Mouse (Mus musculus) hindlimb bud, embryonic 11.5 days (tissue): Measurements from ENCODE around the gene Manba.
"Not testable (repeated sequence)": the region's sequence is repeated elsewhere in the genome, so short reads cannot be mapped to it uniquely, and the experiment has no call there.

Source experiments
- DNase-seq: peaks from one replicate; pipeline ENCODE4 v3.0.0-alpha.2; 2012; ENCODE audit warnings: low read depth, low spot score; ENCODE audit errors: extremely low spot score

Gene Manba

GRCm38 (mm10) chr3:135485900-135486241 lies 460 bp downstream of the Manba start:
- no peak for DNase-seq

DNA sequence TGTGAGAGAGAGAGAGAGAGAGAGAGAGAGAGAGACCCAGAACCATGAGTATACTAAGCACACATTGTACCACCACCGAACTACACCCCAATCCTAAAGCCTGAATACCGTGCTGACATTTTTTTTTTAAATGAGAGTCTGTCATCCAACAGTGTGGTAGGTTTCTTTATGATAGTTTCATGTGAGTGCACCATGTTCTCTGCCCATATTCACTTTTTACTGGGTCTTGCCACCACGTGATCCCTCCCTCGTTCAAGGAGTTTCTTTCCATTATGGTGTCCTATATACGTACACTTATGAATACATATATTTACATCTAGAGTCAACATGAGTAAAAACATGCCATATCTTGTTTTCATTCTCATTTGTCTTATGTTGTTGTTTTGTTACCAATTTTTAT lies 940 bp downstream of the Manba start:
- no peak for DNase-seq

GRCm38 (mm10) chr3:135487803-135488202 lies 2.4 kb downstream of the Manba start:
- DNase-seq = no peak

GRCm38 (mm10) chr3:135489865-135490520 lies 4.6 kb downstream of the Manba start:
- no peak for DNase-seq

GRCm38 (mm10) chr3:135491102-135491501 lies 5.7 kb downstream of the Manba start:
- no peak for DNase-seq

- not testable (repeated sequence) for DNase-seq
These were observed 7.9 kb downstream of the Manba start for GRCm38 (mm10) chr3:135493320-135493719.

- not testable (repeated sequence) for DNase-seq
These were observed 12.5 kb downstream of the Manba start for GRCm38 (mm10) chr3:135497956-135498355.

DNA sequence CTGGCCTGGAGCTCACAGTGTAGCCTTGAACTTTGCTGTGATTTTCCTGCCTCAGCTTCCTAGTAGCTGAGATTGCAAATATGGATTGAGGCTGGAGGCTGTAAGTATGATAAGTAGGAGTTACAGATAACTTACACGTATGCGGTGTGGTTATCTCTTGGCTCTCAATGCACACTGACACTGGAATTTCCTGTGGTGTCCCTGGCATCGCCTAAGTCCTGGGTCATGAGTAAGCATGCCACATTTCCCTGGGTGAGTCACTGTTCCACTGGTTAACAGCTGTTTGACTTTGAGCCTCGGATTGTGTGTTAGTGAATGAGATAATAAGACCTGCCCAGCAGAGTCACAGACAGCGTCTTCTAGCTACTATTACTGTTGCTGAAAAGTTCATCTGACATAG lies 13.5 kb downstream of the Manba start:
- no peak for DNase-seq

- no peak for DNase-seq
These were observed 17.7 kb downstream of the Manba start for GRCm38 (mm10) chr3:135503160-135503559.

- DNase-seq = no peak
These were observed 20.0 kb downstream of the Manba start for GRCm38 (mm10) chr3:135505369-135505909.

- no peak for DNase-seq
These were observed 20.6 kb downstream of the Manba start for GRCm38 (mm10) chr3:135505916-135506482.

- no peak for DNase-seq
These were observed 22.1 kb downstream of the Manba start for GRCm38 (mm10) chr3:135507506-135507905.

GRCm38 (mm10) chr3:135508191-135508590 lies 22.8 kb downstream of the Manba start:
- no peak for DNase-seq

DNA sequence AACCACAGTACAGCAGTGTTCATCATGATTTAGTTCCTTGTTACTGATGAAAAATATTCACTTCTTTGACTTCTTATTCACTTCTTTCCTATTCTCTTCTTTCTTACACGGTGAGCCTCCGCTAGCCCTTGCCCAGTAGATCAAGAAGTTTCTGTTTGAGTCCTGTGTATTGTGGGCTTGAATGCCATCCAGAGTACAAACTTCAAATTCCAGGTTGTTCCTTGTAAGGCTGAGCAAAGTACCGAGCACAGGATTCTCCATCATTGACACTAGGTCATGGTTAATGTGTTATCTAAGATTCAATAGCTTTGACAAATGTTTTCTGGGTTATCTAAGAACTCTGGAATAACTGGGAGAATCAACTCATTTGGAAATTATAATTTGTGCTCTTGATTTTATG lies 25.0 kb downstream of the Manba start:
- DNase-seq = no peak

GRCm38 (mm10) chr3:135511683-135512082 lies 26.3 kb downstream of the Manba start:
- no peak for DNase-seq

DNA sequence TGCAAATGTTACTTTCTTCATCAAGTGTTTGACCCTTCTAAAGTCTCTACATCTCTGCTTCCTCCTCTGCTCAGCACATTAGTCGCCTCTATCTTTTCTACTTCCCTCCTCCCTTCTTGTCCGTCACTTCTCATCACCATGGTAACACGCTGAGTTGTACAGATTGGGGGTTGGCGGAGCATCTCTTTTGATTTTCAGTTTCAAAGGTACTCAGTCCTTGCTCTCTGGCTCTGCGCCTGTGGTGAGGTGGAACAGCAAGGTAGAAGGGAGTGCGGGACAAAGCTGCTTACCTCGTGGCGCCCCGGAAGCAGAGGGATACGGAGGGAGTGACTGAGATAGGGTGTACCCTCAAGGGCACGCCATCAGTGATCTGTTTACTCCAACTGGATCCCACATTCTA lies 27.9 kb downstream of the Manba start:
- DNase-seq = no peak

DNA sequence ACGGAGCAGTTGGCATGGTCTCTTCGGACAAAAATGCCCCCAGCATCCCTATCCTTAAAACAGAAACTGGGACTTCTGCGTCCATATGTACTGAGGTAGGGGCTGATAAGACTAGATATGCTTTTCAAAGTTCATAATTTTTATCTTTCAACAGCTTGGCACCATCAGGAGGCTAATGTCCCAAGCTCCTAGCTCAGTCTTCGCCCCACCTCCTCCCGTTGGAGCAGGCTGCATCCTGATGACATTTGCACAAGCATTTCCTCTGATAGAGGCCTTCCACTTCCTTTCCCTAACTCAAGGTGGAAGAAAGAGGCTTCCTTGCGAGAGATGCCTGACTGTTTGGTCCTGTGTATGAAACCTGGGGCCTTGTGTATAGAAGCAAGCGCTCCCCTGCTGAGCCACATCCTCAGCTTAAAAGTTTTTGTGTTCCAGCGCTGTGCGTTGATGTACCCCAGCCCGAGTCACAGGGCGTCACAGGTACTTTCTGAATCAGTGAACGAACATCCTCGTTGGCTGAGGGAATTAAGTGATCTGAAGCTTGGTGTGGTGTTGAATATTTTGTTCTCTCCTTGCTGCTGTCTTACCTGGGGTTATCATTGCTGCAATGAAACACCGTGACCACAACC lies 28.5 kb downstream of the Manba start:
- no peak for DNase-seq

DNA sequence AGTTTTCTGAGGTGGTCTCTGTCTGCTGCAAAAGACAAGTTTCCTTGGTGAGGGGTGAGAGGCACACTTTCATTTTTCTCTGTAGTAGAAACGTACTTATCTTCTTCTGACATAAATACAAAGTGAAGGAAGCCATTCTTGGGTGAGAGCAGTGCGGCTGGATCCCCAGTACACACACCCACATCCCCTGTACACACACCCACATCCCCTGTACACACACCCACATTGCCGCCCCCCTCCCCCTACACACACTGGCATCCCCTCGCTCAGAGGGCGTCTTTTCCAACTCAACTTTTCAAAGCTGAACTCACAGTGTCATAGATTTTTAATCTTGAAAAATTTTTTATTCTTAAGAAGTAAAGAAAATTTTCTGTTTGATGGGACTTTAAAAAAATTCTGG lies 29.8 kb downstream of the Manba start:
- no peak for DNase-seq

DNA sequence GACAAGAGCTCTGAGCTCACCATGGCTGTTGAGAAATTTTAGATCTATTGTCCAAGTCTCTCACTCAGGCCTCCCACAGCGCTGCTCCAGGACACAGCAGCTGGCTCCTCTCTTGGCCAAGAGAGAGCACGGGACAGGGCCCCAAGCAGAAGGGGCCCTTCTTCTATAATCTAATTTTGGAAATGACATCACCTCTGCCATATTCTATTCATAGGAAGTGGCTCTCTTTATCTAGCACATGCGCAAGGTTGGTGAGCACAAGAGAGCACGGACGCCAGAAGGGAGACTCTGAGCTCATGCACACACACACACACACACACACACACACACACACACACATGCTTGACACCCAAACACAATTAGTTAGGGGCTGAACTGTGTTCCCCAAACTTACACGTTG lies 31.5 kb downstream of the Manba start:
- no peak for DNase-seq

GRCm38 (mm10) chr3:135518882-135519281 lies 33.5 kb downstream of the Manba start:
- no peak for DNase-seq

GRCm38 (mm10) chr3:135519584-135519983 lies 34.2 kb downstream of the Manba start:
- DNase-seq = no peak

- DNase-seq = no peak
These were observed 36.6 kb downstream of the Manba start for GRCm38 (mm10) chr3:135521963-135522362.
